Mouse (Mus musculus): ENCODE results near the gene Mc1r. TPM values are rescaled to one million over a fixed set of nuclear protein-coding genes. Genes with fewer than 3 reads are reported as not detected.

Mc1r gene
- not detected for polyA plus RNA-seq (2015; fragmentation: Illumina TruSeq; extraction: RNeasy Lipid Tissue Mini Kit (QIAGEN cat#74804); ENCODE audit: insufficient read depth, low replicate concordance)

GRCm38 (mm10) chr8:123406786-123407185, at the start of gene Mc1r:
TSS of gene Mc1r (plus strand) at chr8:123407107.

GRCm38 (mm10) chr8:123373403-123374238, 33.3 kb upstream of the Mc1r start, which contains the start of gene Tcf25:
TSS of gene Tcf25 (plus strand) at chr8:123373753.

GRCm38 (mm10) chr8:123411246-123411645, 4.3 kb downstream of the Mc1r start, which contains the start of gene Tubb3:
TSS of gene Tubb3 (plus strand) at chr8:123411424.

DNA sequence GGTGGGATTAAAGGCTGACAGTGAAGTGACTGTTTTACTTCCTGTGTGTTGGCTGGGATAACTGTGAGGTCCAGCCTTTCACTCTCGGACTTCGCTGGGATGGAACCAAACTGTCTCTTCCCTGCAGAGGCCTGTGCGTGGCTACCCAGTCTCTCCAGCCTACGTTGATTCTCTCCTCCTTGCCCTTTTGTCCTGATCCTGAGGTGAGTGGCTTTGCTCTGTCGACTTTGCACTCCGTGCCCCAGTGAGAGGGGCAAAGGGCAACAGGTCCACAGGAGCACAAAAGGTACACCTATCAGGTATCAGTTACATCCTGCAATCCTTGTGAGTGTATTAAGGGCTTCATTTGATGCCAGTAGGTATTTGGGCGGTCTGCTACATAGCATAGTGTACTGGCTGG, 16.5 kb downstream of the Mc1r start, which contains the start of gene Def8:
Gene Def8, plus strand, starts transcription at position 87 of the 400 bp plus-strand sequence.

Other genes with a start within 250 kb of the Mc1r start
- 0.23 TPM for gene Sult5a1, start 248.8 kb upstream of the Mc1r start, polyA plus RNA-seq (2015; fragmentation: Illumina TruSeq; extraction: RNeasy Lipid Tissue Mini Kit (QIAGEN cat#74804); ENCODE audit: insufficient read depth, low replicate concordance)
- gene Dpep1, start 220.9 kb upstream of the Mc1r start, polyA plus RNA-seq (2015; fragmentation: Illumina TruSeq; extraction: RNeasy Lipid Tissue Mini Kit (QIAGEN cat#74804); ENCODE audit: insufficient read depth, low replicate concordance) = 0.94 TPM
- gene Chmp1a, start 194.3 kb upstream of the Mc1r start, polyA plus RNA-seq (2015; fragmentation: Illumina TruSeq; extraction: RNeasy Lipid Tissue Mini Kit (QIAGEN cat#74804); ENCODE audit: insufficient read depth, low replicate concordance) = 61.1 TPM
- 0.19 TPM for gene Spata33, start 194.3 kb upstream of the Mc1r start, polyA plus RNA-seq (2015; fragmentation: Illumina TruSeq; extraction: RNeasy Lipid Tissue Mini Kit (QIAGEN cat#74804); ENCODE audit: insufficient read depth, low replicate concordance)
- 41.7 TPM for gene Cdk10, start 182.3 kb upstream of the Mc1r start, polyA plus RNA-seq (2015; fragmentation: Illumina TruSeq; extraction: RNeasy Lipid Tissue Mini Kit (QIAGEN cat#74804); ENCODE audit: insufficient read depth, low replicate concordance)
- 2.1 TPM for gene Spata2l, start 170.9 kb upstream of the Mc1r start, polyA plus RNA-seq (2015; fragmentation: Illumina TruSeq; extraction: RNeasy Lipid Tissue Mini Kit (QIAGEN cat#74804); ENCODE audit: insufficient read depth, low replicate concordance)
- gene Zfp276, start 152.9 kb upstream of the Mc1r start, polyA plus RNA-seq (2015; fragmentation: Illumina TruSeq; extraction: RNeasy Lipid Tissue Mini Kit (QIAGEN cat#74804); ENCODE audit: insufficient read depth, low replicate concordance) = 11.3 TPM
- 13.5 TPM for gene Vps9d1, start 152.8 kb upstream of the Mc1r start, polyA plus RNA-seq (2015; fragmentation: Illumina TruSeq; extraction: RNeasy Lipid Tissue Mini Kit (QIAGEN cat#74804); ENCODE audit: insufficient read depth, low replicate concordance)
- 22.2 TPM for gene Fanca, start 88.5 kb upstream of the Mc1r start, polyA plus RNA-seq (2015; fragmentation: Illumina TruSeq; extraction: RNeasy Lipid Tissue Mini Kit (QIAGEN cat#74804); ENCODE audit: insufficient read depth, low replicate concordance)
- gene Spire2, start 74.4 kb upstream of the Mc1r start, polyA plus RNA-seq (2015; fragmentation: Illumina TruSeq; extraction: RNeasy Lipid Tissue Mini Kit (QIAGEN cat#74804); ENCODE audit: insufficient read depth, low replicate concordance) = 0.28 TPM
- 390 TPM for gene Tcf25, start 33.4 kb upstream of the Mc1r start, polyA plus RNA-seq (2015; fragmentation: Illumina TruSeq; extraction: RNeasy Lipid Tissue Mini Kit (QIAGEN cat#74804); ENCODE audit: insufficient read depth, low replicate concordance)
- gene Tubb3, start 4.3 kb downstream of the Mc1r start, polyA plus RNA-seq (2015; fragmentation: Illumina TruSeq; extraction: RNeasy Lipid Tissue Mini Kit (QIAGEN cat#74804); ENCODE audit: insufficient read depth, low replicate concordance) = 0.48 TPM
- gene Def8, start 16.4 kb downstream of the Mc1r start, polyA plus RNA-seq (2015; fragmentation: Illumina TruSeq; extraction: RNeasy Lipid Tissue Mini Kit (QIAGEN cat#74804); ENCODE audit: insufficient read depth, low replicate concordance) = 10.7 TPM
- gene Afg3l1, start 70.8 kb downstream of the Mc1r start, polyA plus RNA-seq (2015; fragmentation: Illumina TruSeq; extraction: RNeasy Lipid Tissue Mini Kit (QIAGEN cat#74804); ENCODE audit: insufficient read depth, low replicate concordance) = 19.8 TPM
- gene Dbndd1, start 108.4 kb downstream of the Mc1r start, polyA plus RNA-seq (2015; fragmentation: Illumina TruSeq; extraction: RNeasy Lipid Tissue Mini Kit (QIAGEN cat#74804); ENCODE audit: insufficient read depth, low replicate concordance) = not detected
- gene Gas8, start 111.7 kb downstream of the Mc1r start, polyA plus RNA-seq (2015; fragmentation: Illumina TruSeq; extraction: RNeasy Lipid Tissue Mini Kit (QIAGEN cat#74804); ENCODE audit: insufficient read depth, low replicate concordance) = 3.9 TPM
- 0.55 TPM for gene Rhou, start 246.8 kb downstream of the Mc1r start, polyA plus RNA-seq (2015; fragmentation: Illumina TruSeq; extraction: RNeasy Lipid Tissue Mini Kit (QIAGEN cat#74804); ENCODE audit: insufficient read depth, low replicate concordance)